Mouse (Mus musculus) adrenal gland, postnatal 0 days (tissue): ENCODE results near the gene Cacna1a. TPM values are rescaled to one million over a fixed set of nuclear protein-coding genes. Genes with fewer than 3 reads are reported as not detected.

Source experiments
- polyA plus RNA-seq: library from polyadenylated mRNA; unstranded; fragments of >200 nt; fragmentation: Nextera tagmentation; extraction: Ambion mirVana; gene quantifications from 2 replicates; pipeline ENCODE4 v1.2.1, GENCODE M21; 2015

The Cacna1a gene
- 3.3 TPM in 2 replicates for polyA plus RNA-seq

DNA sequence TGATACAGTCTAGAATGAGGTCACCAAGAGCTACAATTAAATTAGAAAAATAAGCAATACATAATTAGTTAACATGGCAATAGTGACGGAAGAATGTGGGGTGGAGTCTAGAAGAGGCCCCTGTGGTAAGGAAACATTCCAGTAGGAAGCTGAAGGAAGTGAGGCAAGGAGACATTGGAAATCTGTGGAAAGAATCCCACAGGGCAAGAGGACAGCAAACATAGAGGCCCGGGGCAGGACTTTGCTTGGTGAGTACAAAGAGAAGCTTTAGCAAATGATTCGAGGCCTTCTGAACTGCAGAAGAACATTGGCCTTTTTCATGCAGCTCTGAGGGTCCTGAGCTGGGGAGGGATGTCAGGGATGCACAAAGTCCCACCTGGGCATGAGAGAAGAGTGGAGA, at the start of gene Cacna1a:
Gene Cacna1a (plus strand): TSS at position 166 of the 400 bp plus-strand sequence.

DNA sequence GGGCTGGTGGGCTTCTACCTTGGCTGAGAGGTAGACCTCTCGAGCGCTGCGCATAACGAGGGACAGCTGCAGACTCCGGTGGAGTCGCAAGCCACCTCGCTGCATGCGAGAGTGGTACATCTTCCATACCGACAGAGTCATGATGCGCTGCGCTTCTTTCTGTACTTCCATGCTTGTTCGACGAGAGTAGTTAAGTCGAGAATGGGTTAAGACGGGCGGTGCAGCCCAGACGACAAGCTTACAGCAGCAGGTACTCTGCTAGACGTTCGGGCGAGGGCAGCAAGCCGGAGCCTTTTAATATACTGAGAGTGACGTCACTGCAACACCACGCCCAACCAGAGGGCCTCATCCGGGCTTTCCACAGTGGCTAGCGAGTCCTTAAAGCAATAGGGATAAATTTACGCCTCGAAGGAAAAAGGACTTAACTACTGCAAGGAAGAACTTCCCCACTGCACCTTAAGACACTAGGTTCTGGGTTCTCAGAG, 274.4 kb downstream of the Cacna1a start, which contains the start of gene Ier2:
Gene Ier2 (minus strand): TSS at position 272 of the 485 bp plus-strand sequence.

DNA sequence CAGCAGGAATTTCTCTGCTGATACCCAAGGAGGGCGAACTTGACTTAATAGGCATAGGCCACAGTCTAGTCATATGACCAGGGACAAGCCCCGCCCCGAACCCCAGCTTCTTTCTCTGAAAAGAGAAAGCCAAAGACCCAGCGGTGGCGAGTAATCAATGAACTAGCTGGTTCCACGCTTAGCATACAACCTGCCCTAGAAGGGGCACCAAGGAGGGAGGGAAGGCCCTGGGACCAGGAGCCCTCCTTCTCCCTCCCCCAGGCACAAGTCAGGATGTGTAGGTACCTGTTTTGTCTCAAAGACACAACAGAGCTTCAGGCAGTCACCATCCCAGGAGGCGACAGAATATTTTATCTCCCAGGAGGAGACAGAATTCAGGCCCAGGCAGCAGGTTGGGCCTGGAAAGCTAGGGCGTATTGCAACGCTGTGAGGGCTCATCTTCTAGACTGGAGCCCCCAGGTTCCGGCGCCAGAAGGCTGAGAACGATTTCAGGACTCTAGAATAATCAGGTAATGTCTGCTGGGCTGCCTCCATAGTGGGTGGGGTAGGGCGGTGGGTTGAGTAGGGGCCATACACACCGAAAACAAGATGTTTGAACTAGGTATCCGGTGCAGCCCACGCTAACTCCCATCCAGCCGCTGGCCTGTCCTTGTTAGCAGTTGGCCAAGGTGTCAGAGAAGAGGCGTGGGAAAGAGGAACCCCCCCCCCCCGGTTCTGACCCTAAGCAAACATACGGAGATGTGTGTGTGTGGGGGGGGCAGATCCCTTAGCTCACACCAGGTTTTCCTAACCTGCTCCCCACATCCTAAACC, 298.2 kb downstream of the Cacna1a start, which contains the start of gene Trmt1:
Gene Trmt1 (plus strand): TSS at position 117 of the 812 bp plus-strand sequence.

DNA sequence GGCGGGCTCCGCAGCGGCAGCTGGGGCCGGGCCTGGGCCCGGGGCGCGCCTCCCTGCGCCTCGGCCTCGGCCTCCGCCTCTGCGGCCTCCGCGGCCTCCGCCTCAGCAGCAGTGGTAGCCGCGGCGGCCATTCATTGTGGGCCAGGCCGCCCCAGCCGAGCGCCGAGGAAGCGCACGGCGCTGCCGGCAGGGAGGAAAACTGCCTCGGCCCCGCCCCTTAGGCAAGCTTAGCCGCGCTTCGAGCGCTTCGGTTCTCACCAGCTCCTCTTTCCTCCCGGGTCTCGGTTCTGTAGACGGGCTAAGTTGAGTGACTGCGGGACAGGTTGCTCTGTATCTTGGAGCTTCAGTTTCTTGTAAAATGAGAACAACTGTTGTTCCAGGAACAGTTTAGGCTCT, 299.5 kb downstream of the Cacna1a start, which contains the start of gene Nacc1:
Gene Nacc1 (minus strand): TSS at position 158 of the 396 bp plus-strand sequence.

Other genes starting within 250 kb of the Cacna1a start
- 17.6 and 20.0 TPM in 2 replicates for gene Cc2d1a, start 240.5 kb upstream of the Cacna1a start, polyA plus RNA-seq
- gene 4930432K21Rik, start 240.4 kb upstream of the Cacna1a start, polyA plus RNA-seq: 1.3 TPM in 2 replicates
- gene Nanos3, start 203.2 kb upstream of the Cacna1a start, polyA plus RNA-seq: 5.1 and 7.0 TPM in 2 replicates
- 7.2 and 10.3 TPM in 2 replicates for gene Zswim4, start 151.4 kb upstream of the Cacna1a start, polyA plus RNA-seq
- gene D8Ertd738e, start 138.7 kb upstream of the Cacna1a start, polyA plus RNA-seq: 370 and 375 TPM in 2 replicates
- 56.0 and 87.5 TPM in 2 replicates for gene Mri1, start 131.1 kb upstream of the Cacna1a start, polyA plus RNA-seq
- gene Ccdc130, start 118.1 kb upstream of the Cacna1a start, polyA plus RNA-seq: 12.2 and 14.5 TPM in 2 replicates